Mouse (Mus musculus) embryonic facial prominence, embryonic 12.5 days (tissue): ENCODE data around the gene S100a10. TPM values are rescaled to one million over a fixed set of nuclear protein-coding genes. Genes with fewer than 3 reads are reported as not detected.

Experiments used
- ATAC-seq: fragments of 200-750 bp; cut with Nextera tagmentation; 2 replicates; pipeline ENCODE4 v1.8.0; 2017; ENCODE audit not compliant: insufficient number of reproducible peaks, insufficient read depth, low FRiP score, low TSS enrichment
- H3K27ac ChIP-seq: fragments of 300-500 bp; sonication (generic); 2 replicates; pipeline ENCODE4 v1.5.1; 2016; ENCODE audit warnings: mild to moderate bottlenecking
- H3K27me3 ChIP-seq: fragments of 300-500 bp; sonication (generic); 2 replicates; pipeline ENCODE4 v1.6.1; 2016; ENCODE audit warnings: mild to moderate bottlenecking, moderate library complexity
- H3K36me3 ChIP-seq: fragments of 300-500 bp; sonication (generic); 2 replicates; pipeline ENCODE4 v1.6.1; 2016; ENCODE audit warnings: mild to moderate bottlenecking
- H3K4me1 ChIP-seq: fragments of 300-500 bp; sonication (generic); 2 replicates; pipeline ENCODE4 v1.6.1; 2016
- H3K4me2 ChIP-seq: fragments of 300-500 bp; sonication (generic); replicated peaks from 2 replicates; pipeline ENCODE4 v1.6.1; 2016; ENCODE audit warnings: mild to moderate bottlenecking, moderate library complexity
- H3K4me3 ChIP-seq: fragments of 300-500 bp; sonication (generic); 2 replicates; pipeline ENCODE4 v1.5.1; 2016; ENCODE audit warnings: mild to moderate bottlenecking
- H3K9ac ChIP-seq: fragments of 300-500 bp; sonication (generic); 2 replicates; pipeline ENCODE4 v1.6.1; 2016; ENCODE audit warnings: mild to moderate bottlenecking, moderate library complexity
- H3K9me3 ChIP-seq: fragments of 300-500 bp; sonication (generic); 2 replicates; pipeline ENCODE4 v1.6.1; 2016; ENCODE audit warnings: mild to moderate bottlenecking, moderate library complexity
- WGBS: fragments of 180-500 bp; shearing (Covaris S2); methylation state at CpG from one replicate; pipeline ENCODE4 v1.1.7; 2016; 5-methylcytosine and 5-hydroxymethylcytosine counted together
- polyA plus RNA-seq: library from polyadenylated mRNA; unstranded; fragments of >200 nt; fragmentation: Nextera tagmentation; extraction: Ambion mirVana; gene quantifications from 2 replicates; pipeline ENCODE4 v1.2.1, GENCODE M21; 2016

Gene S100a10
- polyA plus RNA-seq, 1 experiment from 2014 or later = 379 TPM

- WGBS = 91% methylated on average over 4 of the region's 4 CpGs
- H3K27ac ChIP-seq = no peak overlapping the region
These were observed 8.3 kb downstream of the S100a10 start for GRCm38 (mm10) chr3:93563216-93563615.

GRCm38 (mm10) chr3:93566892-93567291, 12.0 kb downstream of the S100a10 start:
- no peak overlapping the region for H3K4me2 ChIP-seq
- no peak overlapping the region for H3K9ac ChIP-seq
- no peak for ATAC-seq
- 86% methylated on average over 3 of the region's 3 CpGs for WGBS
- no peak overlapping the region for H3K4me3 ChIP-seq
- no peaks in the 10 kb centered on the region for H3K27me3 ChIP-seq
- H3K9me3 ChIP-seq = no peaks in the 10 kb centered on the region
- peaks cover 14% of the 10 kb centered on the region; the same call in 1 of the 2 replicates for H3K4me1 ChIP-seq
- H3K27ac ChIP-seq = no peak overlapping the region
- H3K36me3 ChIP-seq = peaks cover 15% of the 10 kb centered on the region; the same call in 1 of the 2 replicates

More at GRCm38 (mm10) chr3:93563216-93563615, 8.3 kb downstream of the S100a10 start:
- H3K9ac ChIP-seq = no peak overlapping the region
- H3K4me2 ChIP-seq = no peak overlapping the region
- H3K4me3 ChIP-seq = no peak overlapping the region
- H3K36me3 ChIP-seq = peaks cover 25% of the 10 kb centered on the region; the same call in 1 of the 2 replicates
- peaks cover 5% of the 10 kb centered on the region; the same call in 1 of the 2 replicates for H3K4me1 ChIP-seq
- no peak for ATAC-seq
- H3K27me3 ChIP-seq = no peaks in the 10 kb centered on the region
- H3K9me3 ChIP-seq = no peaks in the 10 kb centered on the region

GRCm38 (mm10) chr3:93567721-93568120, 12.8 kb downstream of the S100a10 start:
- ATAC-seq = no peak
- Histone ChIP-seq H3K36me3 (peaks cover 6% of the 10 kb centered on the region; the same call in 1 of the 2 replicates), H3K9me3 (no peaks in the 10 kb centered on the region), H3K27me3 (no peaks in the 10 kb centered on the region), H3K4me1 (peaks cover 14% of the 10 kb centered on the region; the same call in 1 of the 2 replicates), H3K4me2 (no peak overlapping the region), H3K4me3 (no peak overlapping the region), H3K9ac (no peak overlapping the region), H3K27ac (no peak overlapping the region)
- 86% methylated on average over 6 of the region's 6 CpGs for WGBS

- Histone ChIP-seq H3K9me3 (no peaks in the 10 kb centered on the region), H3K4me1 (peaks cover 14% of the 10 kb centered on the region; the same call in 1 of the 2 replicates), H3K27ac (peak overlapping the region; percentile 72), H3K27me3 (no peaks in the 10 kb centered on the region), H3K4me3 (no peak overlapping the region), H3K9ac (no peak overlapping the region), H3K4me2 (no peak overlapping the region), H3K36me3 (no peaks in the 10 kb centered on the region)
- 0 out of 2 replicates have a peak, but pooled peaks have one; percentile 35 for ATAC-seq
- 51% methylated on average over 7 of the region's 7 CpGs for WGBS
These were observed 13.7 kb downstream of the S100a10 start for GRCm38 (mm10) chr3:93568428-93569040.

- H3K9me3 ChIP-seq = no peaks in the 10 kb centered on the region
- H3K9ac ChIP-seq = no peak overlapping the region
- H3K27ac ChIP-seq = peak overlapping the region; percentile 72
- peaks cover 14% of the 10 kb centered on the region; the same call in 1 of the 2 replicates for H3K4me1 ChIP-seq
- 47% methylated on average over 2 of the region's 2 CpGs for WGBS
- H3K27me3 ChIP-seq = no peaks in the 10 kb centered on the region
- no peak overlapping the region for H3K4me2 ChIP-seq
- no peaks in the 10 kb centered on the region for H3K36me3 ChIP-seq
- H3K4me3 ChIP-seq = no peak overlapping the region
- ATAC-seq = no peak
These were observed 14.2 kb downstream of the S100a10 start for GRCm38 (mm10) chr3:93569046-93569445.

GRCm38 (mm10) chr3:93572058-93572791, 17.3 kb downstream of the S100a10 start:
- no peak overlapping the region for H3K4me2 ChIP-seq
- no peak overlapping the region for H3K9ac ChIP-seq
- ATAC-seq = no peak
- no peaks in the 10 kb centered on the region for H3K9me3 ChIP-seq
- no peaks in the 10 kb centered on the region for H3K36me3 ChIP-seq
- no peak overlapping the region for H3K27ac ChIP-seq
- 73% methylated on average over 5 of the region's 5 CpGs for WGBS
- peaks cover 14% of the 10 kb centered on the region; the same call in 1 of the 2 replicates for H3K4me1 ChIP-seq
- H3K4me3 ChIP-seq = no peak overlapping the region
- no peaks in the 10 kb centered on the region for H3K27me3 ChIP-seq

GRCm38 (mm10) chr3:93579317-93580038, 24.6 kb downstream of the S100a10 start:
- ATAC-seq = no peak
- H3K27me3 ChIP-seq = no peaks in the 10 kb centered on the region
- 74% methylated on average over 6 of the region's 6 CpGs for WGBS
- no peak overlapping the region for H3K27ac ChIP-seq
- no peaks in the 10 kb centered on the region for H3K4me1 ChIP-seq
- no peaks in the 10 kb centered on the region for H3K36me3 ChIP-seq
- no peak overlapping the region for H3K4me3 ChIP-seq
- no peaks in the 10 kb centered on the region for H3K9me3 ChIP-seq
- H3K4me2 ChIP-seq = no peak overlapping the region
- no peak overlapping the region for H3K9ac ChIP-seq

- Histone ChIP-seq H3K4me3 (no peak overlapping the region), H3K27me3 (no peaks in the 10 kb centered on the region), H3K9me3 (no peaks in the 10 kb centered on the region), H3K9ac (no peak overlapping the region), H3K4me2 (no peak overlapping the region), H3K4me1 (no peaks in the 10 kb centered on the region), H3K27ac (no peak overlapping the region), H3K36me3 (no peaks in the 10 kb centered on the region)
- WGBS = 96% methylated on average over 2 of the region's 2 CpGs
- ATAC-seq = no peak
These were observed 25.1 kb downstream of the S100a10 start for GRCm38 (mm10) chr3:93580039-93580403.

- H3K9me3 ChIP-seq = no peaks in the 10 kb centered on the region
- peak; percentile 75; the same call in 1 of the 2 replicates for ATAC-seq
These were observed 26.1 kb downstream of the S100a10 start for GRCm38 (mm10) chr3:93580946-93581345.

GRCm38 (mm10) chr3:93581687-93582086, 26.8 kb downstream of the S100a10 start:
- WGBS = 88% methylated on average over 4 of the region's 4 CpGs
- Histone ChIP-seq H3K4me1 (no peaks in the 10 kb centered on the region), H3K4me3 (no peak overlapping the region), H3K4me2 (no peak overlapping the region), H3K36me3 (no peaks in the 10 kb centered on the region), H3K9ac (no peak overlapping the region), H3K27ac (no peak overlapping the region), H3K27me3 (no peaks in the 10 kb centered on the region), H3K9me3 (no peaks in the 10 kb centered on the region)
- no peak for ATAC-seq

More at GRCm38 (mm10) chr3:93580946-93581345, 26.1 kb downstream of the S100a10 start:
- H3K4me2 ChIP-seq = no peak overlapping the region
- H3K36me3 ChIP-seq = no peaks in the 10 kb centered on the region
- no peak overlapping the region for H3K4me3 ChIP-seq
- no peak overlapping the region for H3K9ac ChIP-seq
- 51% methylated on average over 2 of the region's 2 CpGs for WGBS
- H3K27ac ChIP-seq = no peak overlapping the region
- H3K4me1 ChIP-seq = no peaks in the 10 kb centered on the region
- no peaks in the 10 kb centered on the region for H3K27me3 ChIP-seq

- Histone ChIP-seq H3K4me3 (no peak overlapping the region), H3K36me3 (no peaks in the 10 kb centered on the region), H3K27ac (no peak overlapping the region), H3K9ac (no peak overlapping the region), H3K4me2 (no peak overlapping the region), H3K4me1 (no peaks in the 10 kb centered on the region), H3K9me3 (no peaks in the 10 kb centered on the region), H3K27me3 (no peaks in the 10 kb centered on the region)
- 54% methylated on average over 2 of the region's 2 CpGs for WGBS
- ATAC-seq = no peak
These were observed 28.2 kb downstream of the S100a10 start for GRCm38 (mm10) chr3:93583056-93583455.
